8 mouse cellular contexts compared by ENCODE assay signal in the genomic region with DNA sequence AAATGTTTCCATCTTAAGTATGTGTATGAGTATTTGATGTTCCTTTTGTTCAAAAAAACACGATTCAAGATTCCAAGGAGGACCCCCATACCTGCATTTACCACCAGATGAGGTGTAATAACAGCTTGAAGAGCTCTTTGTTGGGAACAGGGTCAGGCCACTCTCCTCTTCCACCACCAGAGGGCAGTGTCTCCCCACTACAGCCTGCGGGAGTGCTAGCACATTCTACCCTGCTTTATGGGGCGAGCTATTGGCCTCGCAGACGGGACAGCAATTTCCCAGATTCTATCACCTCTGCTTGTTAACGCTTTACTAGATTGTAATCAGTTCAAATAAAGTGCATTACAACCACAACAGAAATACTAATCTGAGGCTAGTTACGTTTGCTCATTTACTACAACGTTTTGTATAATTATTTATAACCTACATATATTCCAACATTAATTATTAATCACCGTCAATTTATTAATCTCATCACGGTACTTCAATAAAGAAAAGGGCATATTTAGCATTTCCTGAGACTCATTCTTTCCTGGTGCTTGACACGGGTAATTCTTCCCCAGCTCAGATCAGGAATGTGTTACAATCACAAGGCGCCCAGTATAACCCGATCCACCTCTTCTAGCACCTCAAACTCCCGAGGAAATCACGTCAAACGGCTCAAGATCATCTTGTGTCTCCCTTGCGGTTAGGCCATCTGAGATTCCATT. TPM values are rescaled to one million over a fixed set of nuclear protein-coding genes. Genes with fewer than 3 reads are reported as not detected.
DNase-seq lines count a peak whose midpoint lies in the region; ATAC-seq lines count a peak whose summit lies in the region.

No protein-coding gene starts in this region.

- 58% methylated on average over 17 of the region's 17 CpGs for WGBS in forebrain, embryonic 11.5 days
- 60% methylated on average over 17 of the region's 17 CpGs for WGBS in hindbrain, embryonic 11.5 days

- DNase-seq in ES-CJ7 (ENCODE audit: low read depth, low spot score) = peak; percentile 84
- peak; percentile 44 for DNase-seq in c-Kit-negative CD71-positive TER-119-positive erythroid progenitor cells, embryonic 14.5 days (ENCODE audit: low read depth, low spot score)
- peak; percentile 89 for DNase-seq in forebrain, embryonic 11.5 days (ENCODE audit: low spot score)
- DNase-seq in hindbrain, embryonic 11.5 days (ENCODE audit: low spot score) = peak; percentile 90
- peak; percentile 89 to 91 for DNase-seq in layer of hippocampus, postnatal 10 days (ENCODE audit: low spot score in 2 of 2)
- DNase-seq in right cerebral cortex, adult 18-20 months = peak; percentile 77
- DNase-seq in urinary bladder, adult 2 months (ENCODE audit: low spot score) = peak; percentile 55

- H3K4me2 ChIP-seq in forebrain, embryonic 11.5 days (ENCODE audit: low read depth, low read length, severe bottlenecking) = no peak overlapping the region
- no peak overlapping the region for H3K4me2 ChIP-seq in hindbrain, embryonic 11.5 days (replicated peaks; ENCODE audit: low read depth, low read length)

- H3K27ac ChIP-seq in forebrain, embryonic 11.5 days (ENCODE audit: low read depth, low read length) = no peak overlapping the region
- no peak overlapping the region for H3K27ac ChIP-seq in hindbrain, embryonic 11.5 days (ENCODE audit: low read depth, low read length)

- 0 out of 2 replicates have a peak, but pooled peaks have one; percentile 69 for ATAC-seq in forebrain, embryonic 11.5 days (replicated peaks; ENCODE audit: low FRiP score)
- ATAC-seq in hindbrain, embryonic 11.5 days (ENCODE audit: low FRiP score) = peak; percentile 49; the same call in 1 of the 2 replicates
- ATAC-seq in megakaryocyte, adult 5-6 weeks (ENCODE audit: poor library complexity, severe bottlenecking) = peak; percentile 71

- no peak overlapping the region for H3K4me3 ChIP-seq in forebrain, embryonic 11.5 days (ENCODE audit: low read depth, low read length)
- no peak overlapping the region for H3K4me3 ChIP-seq in hindbrain, embryonic 11.5 days (ENCODE audit: low read depth, low read length)

- no peak overlapping the region for H3K9ac ChIP-seq in forebrain, embryonic 11.5 days (ENCODE audit: low read length)
- no peak overlapping the region for H3K9ac ChIP-seq in hindbrain, embryonic 11.5 days (ENCODE audit: low read depth, low read length)

- no peaks in the 10 kb centered on the region for H3K27me3 ChIP-seq in forebrain, embryonic 11.5 days (ENCODE audit: control insufficient read depth, insufficient read depth, low read length)
- H3K27me3 ChIP-seq in hindbrain, embryonic 11.5 days (ENCODE audit: control insufficient read depth, insufficient read depth, low read length) = no peaks in the 10 kb centered on the region

- no peaks in the 10 kb centered on the region for H3K4me1 ChIP-seq in forebrain, embryonic 11.5 days (replicated peaks; ENCODE audit: control insufficient read depth, insufficient read depth, low read length)
- H3K4me1 ChIP-seq in hindbrain, embryonic 11.5 days (replicated peaks; ENCODE audit: control insufficient read depth, insufficient read depth, low read length) = no peaks in the 10 kb centered on the region

- H3K9me3 ChIP-seq in forebrain, embryonic 11.5 days (ENCODE audit: control insufficient read depth, low read length) = no peaks in the 10 kb centered on the region
- H3K9me3 ChIP-seq in hindbrain, embryonic 11.5 days (ENCODE audit: control insufficient read depth, low read length) = no peaks in the 10 kb centered on the region

- no peaks in the 10 kb centered on the region for H3K36me3 ChIP-seq in forebrain, embryonic 11.5 days (ENCODE audit: control insufficient read depth, insufficient read depth, low read length)
- no peaks in the 10 kb centered on the region for H3K36me3 ChIP-seq in hindbrain, embryonic 11.5 days (ENCODE audit: control insufficient read depth, insufficient read depth, low read length)

RNA-seq across cellular contexts. Expression of gene Rev1, which starts 56.1 kb away (rescaled TPM):
- polyA plus RNA-seq in forebrain, embryonic 11.5 days (2014; fragmentation: Nextera tagmentation; extraction: Ambion mirVana) = 44.0 and 44.6 TPM in 2 replicates
- polyA plus RNA-seq in hindbrain, embryonic 11.5 days (2014; fragmentation: Nextera tagmentation; extraction: Ambion mirVana) = 26.7 and 36.8 TPM in 2 replicates
- total RNA-seq in layer of hippocampus, postnatal 10 days (2021) = 10 to 100 TPM; 36.7 to 38.6 TPM
- total RNA-seq in megakaryocyte, adult 5-6 weeks (2015) = 17.8 and 18.3 TPM in 2 replicates
- total RNA-seq in megakaryocyte, adult 5-6 weeks (2017) = 20.7 and 23.0 TPM in 2 replicates
- polyA plus RNA-seq in urinary bladder, adult 2 months (2012; rRNA removed) = 19.1 and 21.3 TPM in 2 replicates
